Mouse (Mus musculus): ENCODE measurements around the gene Nckipsd.

The Nckipsd gene

GRCm38 (mm10) chr9:108808163-108808665, at the start of gene Nckipsd:
Nckipsd (plus strand) TSS chr9:108808368.
- DNase-seq, result peak; percentile 95

DNA sequence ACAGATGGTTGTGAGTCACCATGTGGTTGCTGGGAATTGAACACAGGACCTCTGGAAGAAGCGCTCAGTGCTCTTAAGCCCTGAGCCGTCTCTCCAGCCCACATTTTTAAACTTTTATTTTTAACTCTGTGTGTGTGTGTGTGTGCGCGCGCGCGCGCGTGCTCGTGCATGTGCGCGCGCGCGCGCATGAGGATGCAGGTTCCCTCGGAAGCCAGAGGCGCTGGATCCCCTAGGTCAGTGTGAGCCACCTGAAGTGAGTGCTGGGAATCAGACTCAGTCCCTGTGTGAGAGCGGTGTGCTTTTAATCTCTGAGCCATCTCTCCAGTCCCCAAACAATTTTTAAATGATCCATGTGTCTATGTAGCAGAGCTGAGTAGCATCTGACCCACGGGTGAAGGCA, 49.0 kb upstream of the Nckipsd start:
- DNase-seq, result no peak

- peak; percentile 73 for DNase-seq
These were observed 48.4 kb upstream of the Nckipsd start for GRCm38 (mm10) chr9:108759805-108760204.

- no peak for DNase-seq
These were observed 46.6 kb upstream of the Nckipsd start for GRCm38 (mm10) chr9:108761561-108761960.

GRCm38 (mm10) chr9:108764971-108765370, 43.2 kb upstream of the Nckipsd start:
- DNase-seq, result no peak

GRCm38 (mm10) chr9:108776614-108777013, 31.6 kb upstream of the Nckipsd start:
- DNase-seq, result no peak

DNA sequence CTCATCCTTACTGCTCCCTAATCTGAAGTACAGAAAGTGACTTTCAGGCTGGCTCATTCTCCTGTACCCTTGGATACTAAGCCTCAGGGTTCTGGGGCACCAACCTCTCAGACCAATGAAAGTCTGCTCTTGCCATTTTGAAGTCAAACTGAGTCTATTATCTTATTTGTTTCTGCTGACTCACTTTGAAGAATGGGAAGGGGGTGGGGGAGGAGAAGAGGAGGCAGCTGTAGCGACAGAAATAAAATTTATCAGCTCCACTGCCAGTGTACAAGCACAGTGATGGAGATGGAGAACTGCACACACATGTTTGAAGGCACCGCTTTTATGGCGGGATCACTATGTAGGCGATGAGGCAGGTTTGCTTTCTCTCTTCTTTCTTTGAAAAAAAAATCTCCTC, 30.9 kb upstream of the Nckipsd start:
- no peak for DNase-seq

- peak; percentile 68 for DNase-seq
These were observed 27.2 kb upstream of the Nckipsd start for GRCm38 (mm10) chr9:108780959-108781358.

DNA sequence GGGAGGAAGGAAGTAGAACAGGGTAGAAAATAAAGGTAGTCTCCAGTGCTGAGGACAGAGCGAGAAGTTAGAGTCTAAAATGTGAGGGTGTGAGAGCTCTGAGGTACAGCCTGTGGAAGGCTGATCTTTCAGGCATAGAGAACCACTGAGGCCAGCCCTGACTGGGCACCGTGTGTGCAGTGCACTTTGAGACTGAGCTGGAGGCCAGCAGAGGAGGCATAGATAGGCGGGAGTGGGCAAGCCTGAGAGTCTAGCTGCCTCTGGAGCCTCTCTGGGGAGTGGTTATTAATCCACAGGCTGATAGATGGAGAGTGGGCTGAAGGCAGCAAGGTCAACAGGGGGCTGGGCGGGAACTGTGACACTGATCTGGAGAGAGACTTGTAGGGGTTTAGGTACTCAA, 26.3 kb upstream of the Nckipsd start:
- DNase-seq, result no peak

GRCm38 (mm10) chr9:108782836-108783547, 25.2 kb upstream of the Nckipsd start:
- DNase-seq, result no peak

DNA sequence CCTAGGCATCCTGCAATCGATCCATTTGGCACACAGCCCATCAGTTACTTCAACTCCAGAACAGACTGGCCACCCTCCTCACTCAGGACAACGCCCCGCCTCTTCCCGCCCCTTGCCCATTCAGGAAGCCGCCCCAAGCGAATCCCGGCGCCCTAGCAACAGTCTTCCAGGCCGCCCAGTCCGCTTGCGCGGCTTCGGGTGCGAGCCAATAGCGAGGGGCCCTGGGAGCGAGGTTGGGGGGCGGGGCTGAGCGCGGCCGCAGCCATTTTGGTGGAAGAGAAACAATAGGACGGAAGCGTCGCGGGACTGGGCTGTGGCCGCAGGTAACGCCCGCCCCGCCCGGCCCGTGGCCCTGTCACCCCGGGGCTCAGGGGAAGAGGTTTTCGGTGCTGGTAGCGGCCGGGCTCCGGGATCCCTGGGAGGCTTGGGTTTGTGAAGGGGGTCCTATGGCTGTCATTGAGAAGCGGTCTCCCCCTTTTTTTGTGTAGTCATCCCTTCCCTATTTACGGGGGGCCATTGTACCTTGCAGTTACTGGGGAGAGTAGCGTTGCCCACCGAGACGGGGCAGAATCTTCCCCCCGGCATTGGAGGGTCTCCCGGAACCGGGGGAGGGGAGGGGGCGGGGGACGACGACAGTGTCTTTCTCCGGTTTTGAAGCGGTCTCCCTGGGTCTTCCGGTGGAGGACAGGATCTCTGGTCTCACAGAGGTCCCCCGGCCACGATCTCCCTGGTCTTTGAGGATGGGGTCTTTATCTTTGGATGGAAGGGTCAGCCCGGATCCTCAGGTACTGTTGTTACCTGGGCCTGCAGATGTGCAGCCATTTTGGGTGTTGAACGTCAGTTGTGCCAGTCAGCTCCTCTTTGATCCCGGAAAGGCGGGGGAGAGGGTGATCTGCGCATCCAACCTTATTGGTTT, 24.4 kb upstream of the Nckipsd start, which contains the start of gene Ip6k2:
Gene Ip6k2 (plus strand): TSS at position 249 of the 916 bp plus-strand sequence.
- DNase-seq, result peak; percentile 95

- no peak for DNase-seq
These were observed 22.8 kb upstream of the Nckipsd start for GRCm38 (mm10) chr9:108785416-108785815.

GRCm38 (mm10) chr9:108786494-108786893, 21.7 kb upstream of the Nckipsd start:
- DNase-seq, result no peak

- DNase-seq, result no peak
These were observed 21.1 kb upstream of the Nckipsd start for GRCm38 (mm10) chr9:108787080-108787479.

DNA sequence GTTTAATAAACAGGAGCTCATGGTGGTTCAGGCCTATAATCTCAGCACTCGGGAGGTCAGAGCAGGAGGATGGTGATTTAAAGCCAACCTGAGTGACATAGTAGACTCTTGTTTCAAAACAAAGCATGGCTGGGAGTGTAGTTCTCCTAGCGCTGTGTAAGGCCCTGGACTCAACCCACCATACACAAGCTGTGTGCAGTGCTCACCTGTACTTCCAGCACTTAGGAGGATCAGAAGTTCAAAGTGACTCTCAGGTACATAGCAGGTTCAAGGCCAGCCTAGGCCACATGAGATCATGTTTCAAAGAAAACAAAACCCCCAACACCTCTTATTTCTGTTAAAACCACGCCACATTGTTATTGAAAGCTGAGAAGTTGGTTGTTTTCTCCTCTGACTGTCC, 19.5 kb upstream of the Nckipsd start:
- DNase-seq, result no peak

GRCm38 (mm10) chr9:108792307-108792706, 15.9 kb upstream of the Nckipsd start:
- no peak for DNase-seq

DNA sequence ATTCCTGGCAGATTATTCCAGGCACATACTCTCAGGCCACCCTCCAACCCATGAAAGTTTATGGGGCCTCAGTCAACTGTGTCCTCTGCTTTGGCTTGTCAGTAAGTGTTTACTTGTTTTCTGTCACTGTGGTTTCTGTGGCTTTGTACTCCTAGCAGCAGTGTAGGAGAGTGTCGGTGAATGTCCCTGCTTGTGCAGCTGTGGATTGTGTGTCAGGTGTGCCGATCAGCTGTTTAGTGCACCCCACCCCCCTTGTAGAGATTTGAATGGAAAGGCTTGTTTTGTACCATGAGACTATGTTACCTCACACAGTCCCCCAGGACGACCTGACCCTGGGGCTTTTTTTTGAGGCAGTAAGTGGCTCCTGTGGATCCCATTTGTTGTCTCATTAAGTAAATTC, 15.4 kb upstream of the Nckipsd start:
- no peak for DNase-seq

GRCm38 (mm10) chr9:108795281-108795680, 12.9 kb upstream of the Nckipsd start:
- DNase-seq, result no peak

GRCm38 (mm10) chr9:108795762-108796161, 12.4 kb upstream of the Nckipsd start:
- DNase-seq, result peak; percentile 84

DNA sequence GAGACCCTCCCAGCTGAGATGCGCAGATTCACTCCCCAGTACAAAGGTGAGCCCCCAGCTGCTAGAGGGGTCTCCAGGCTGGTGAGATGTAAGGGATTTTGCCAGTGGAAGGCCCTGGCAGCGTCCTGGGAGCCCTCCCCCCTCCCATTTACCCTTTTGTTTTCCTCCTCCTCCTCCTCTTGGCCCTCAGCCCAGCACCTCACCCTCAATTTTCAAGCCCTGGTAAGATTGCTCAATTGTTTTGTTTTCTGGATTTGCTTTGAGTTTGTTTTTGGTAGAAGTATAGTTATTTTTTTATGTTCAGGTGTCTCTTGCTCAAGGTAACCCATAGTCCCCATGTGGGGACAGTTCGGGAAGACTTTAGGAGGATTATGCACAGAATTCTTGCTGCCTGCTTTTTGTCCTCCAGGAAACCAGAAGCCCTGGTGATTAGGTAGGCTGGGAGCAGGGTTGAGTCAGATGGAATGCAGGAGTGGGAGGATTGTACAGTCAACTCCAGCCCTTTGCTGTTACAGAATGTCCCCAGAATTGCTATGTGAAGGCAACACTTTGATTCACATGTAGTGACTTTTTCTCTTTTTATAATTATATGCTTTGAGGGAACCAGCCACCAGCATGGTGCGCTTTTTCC, 11.7 kb upstream of the Nckipsd start:
- DNase-seq, result no peak

DNA sequence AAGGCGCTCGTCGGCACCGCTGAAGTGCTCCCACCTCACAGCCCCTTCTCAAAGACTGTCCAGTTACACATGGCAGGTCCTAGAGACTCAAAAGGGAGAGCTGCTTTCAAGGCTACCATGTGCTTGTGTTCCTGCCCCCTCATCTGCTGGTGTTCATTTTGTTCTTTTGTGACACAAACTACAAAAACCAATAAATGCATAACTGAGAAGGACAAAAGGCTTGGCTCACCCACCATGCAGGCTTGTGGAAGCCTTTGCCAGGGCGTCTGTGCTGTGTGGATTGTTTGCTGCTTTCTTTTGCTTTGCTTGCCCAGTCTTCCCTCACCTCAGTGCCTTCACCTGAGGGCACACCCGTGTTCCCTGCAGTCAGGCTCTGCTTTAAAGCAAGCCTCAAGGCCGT, 10.7 kb upstream of the Nckipsd start:
- no peak for DNase-seq

- no peak for DNase-seq
These were observed 9.6 kb upstream of the Nckipsd start for GRCm38 (mm10) chr9:108798508-108799075.

DNA sequence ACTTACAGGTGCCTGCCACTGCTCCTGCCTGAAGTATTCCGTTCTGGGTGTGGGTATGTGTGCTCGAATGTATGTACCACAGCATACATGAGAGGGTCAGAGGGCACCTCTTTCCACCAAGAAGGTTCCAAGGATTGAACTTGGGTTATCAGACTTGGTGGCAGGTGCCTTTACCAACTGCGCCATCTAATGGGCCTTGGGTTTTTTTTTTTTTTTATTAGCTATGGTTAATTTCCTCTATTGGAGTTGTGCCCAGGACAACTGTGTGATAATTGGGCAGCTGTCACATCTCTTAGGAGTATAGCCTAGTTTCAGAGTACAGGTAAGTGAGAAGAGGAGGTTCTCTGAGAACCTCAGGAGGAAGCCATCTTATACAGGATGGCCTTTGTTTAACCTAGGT, 8.6 kb upstream of the Nckipsd start:
- DNase-seq, result no peak

Measured in kidney, adult 18-20 months (tissue).